Mouse (Mus musculus) cerebellum, adult 8-10 months (tissue): ENCODE measurements around the gene Polr2e.

Experiments used
- DNase-seq: peaks from one replicate; pipeline ENCODE4 v3.0.0; 2022

The Polr2e gene

GRCm38 (mm10) chr10:79986232-79986878 is 53.2 kb downstream of the Polr2e start:
- DNase-seq: peak; percentile 60
